Mouse (Mus musculus) small intestine, adult 2 months (tissue): ENCODE measurements around the gene Trim72.

Experiments
- CTCF ChIP-seq: fragments of 200-500 bp; IDR thresholded peaks from 2 replicates; pipeline ENCODE4 v1.5.1; 2012; ENCODE audit warnings: low read depth, mild to moderate bottlenecking, control low read depth, inconsistent platforms, low read length, moderate library complexity, mixed read lengths; ENCODE audit not compliant: insufficient replicate concordance, insufficient read length; ENCODE audit errors: extremely low read depth
- POLR2A ChIP-seq: fragments of 200-500 bp; IDR thresholded peaks from 2 replicates; pipeline ENCODE4 v1.6.1; 2012; ENCODE audit warnings: low read depth, mild to moderate bottlenecking, control low read depth, inconsistent platforms, low read length, moderate library complexity

DNA sequence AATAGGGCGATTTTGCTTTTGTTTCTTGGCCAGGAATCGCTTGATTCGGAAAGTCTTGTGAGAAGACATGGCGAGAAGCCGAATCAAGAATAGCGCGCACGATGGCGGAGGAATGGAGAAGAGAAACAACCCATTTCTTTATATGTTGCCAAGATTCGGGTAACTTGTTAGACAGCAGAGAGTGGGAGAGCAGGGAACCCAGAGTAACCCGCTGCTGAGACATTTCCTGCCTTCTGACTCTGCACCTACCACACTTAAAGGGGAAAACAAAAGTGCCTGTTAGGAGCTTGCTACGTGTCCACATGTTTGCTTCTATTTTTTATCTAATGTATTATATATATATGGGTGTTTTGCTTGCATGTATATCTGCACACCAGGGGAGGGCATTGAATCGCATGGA, 9.4 kb downstream of the Trim72 start:
- TF ChIP-seq CTCF = no peak
- no peak for TF ChIP-seq POLR2A
